Mouse (Mus musculus) urinary bladder, postnatal 10 days (tissue): Measurements from ENCODE around the gene Dlgap1.

Experiments used
- DNase-seq: peaks from one replicate; pipeline ENCODE4 v3.0.0; 2022; ENCODE audit warnings: low spot score

Gene Dlgap1

DNA sequence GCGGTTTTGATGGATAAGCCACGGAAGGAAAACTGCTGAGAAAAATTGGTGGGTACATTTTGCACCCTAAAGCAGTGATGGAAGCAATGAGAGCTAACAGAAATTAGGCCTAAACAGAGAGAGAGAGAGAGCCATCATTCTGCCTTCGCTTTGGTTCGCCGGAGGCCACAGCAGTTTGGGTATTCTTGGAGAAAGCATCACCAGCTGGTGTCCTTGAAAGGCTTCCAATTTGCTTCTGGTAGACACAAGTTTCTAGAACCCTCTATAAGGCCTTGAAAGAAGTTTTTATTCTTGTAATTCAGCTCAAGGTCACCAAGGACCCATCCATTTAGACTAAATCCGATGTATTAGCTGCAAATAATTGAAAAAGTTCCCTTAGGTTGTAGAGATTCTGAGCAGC lies 205.0 kb downstream of the Dlgap1 start:
- DNase-seq, result no peak

DNA sequence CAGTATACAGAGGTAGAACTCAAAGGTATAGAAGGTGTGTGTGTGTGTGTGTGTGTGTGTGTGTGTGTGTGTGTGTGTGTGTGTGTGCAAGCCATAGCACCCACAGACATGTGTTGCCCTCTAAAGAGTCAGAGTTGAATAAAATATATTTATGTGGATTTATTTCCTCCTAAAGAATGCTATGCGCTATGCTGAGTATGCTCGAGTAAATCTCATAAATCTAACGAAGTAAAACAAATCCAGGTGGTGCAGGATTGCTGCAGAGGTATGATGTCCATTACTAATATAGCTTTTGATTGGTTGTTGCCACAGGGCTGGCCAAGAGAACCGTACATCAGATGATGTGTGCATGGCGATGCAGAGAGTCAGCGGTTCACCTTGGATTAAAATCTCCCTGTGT lies 222.4 kb downstream of the Dlgap1 start:
- DNase-seq, result no peak

DNA sequence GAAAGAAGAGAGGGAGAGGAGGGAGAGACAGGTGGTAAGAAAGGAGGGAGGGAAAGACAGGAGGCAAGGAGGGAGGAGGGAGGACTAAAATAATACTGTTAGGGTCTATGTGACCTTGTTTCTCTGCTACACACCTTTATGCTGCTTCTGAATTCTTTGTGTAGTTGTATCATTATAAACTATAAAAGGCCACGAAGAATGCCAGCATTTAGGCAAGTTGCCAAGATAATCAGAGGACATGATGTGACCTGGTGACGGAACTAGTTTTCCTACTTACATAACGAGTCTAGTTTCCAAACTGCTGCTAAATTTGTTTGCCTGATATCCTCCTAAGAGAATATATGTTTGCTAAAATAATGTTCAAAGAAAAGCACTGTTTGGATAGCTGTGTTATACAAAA lies 254.0 kb downstream of the Dlgap1 start:
- DNase-seq, result no peak

DNA sequence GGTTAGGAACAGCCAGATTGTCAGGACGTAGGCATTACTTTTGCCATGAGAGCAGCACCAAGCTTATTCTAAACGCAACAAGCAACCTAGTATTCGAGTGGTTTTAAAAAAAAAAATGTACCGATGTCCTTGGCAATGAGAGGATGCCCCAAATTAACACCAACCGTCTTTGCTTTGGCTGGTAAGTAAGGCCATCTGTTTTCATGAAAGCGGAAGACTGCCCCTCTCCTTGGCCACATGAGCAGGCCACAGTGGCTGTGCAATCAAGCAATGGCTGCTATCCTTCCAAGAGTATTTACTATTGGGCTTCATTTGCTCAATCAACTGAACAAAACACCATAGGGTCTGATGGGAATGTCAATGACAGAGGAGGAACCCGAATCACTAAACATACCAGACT lies 278.5 kb downstream of the Dlgap1 start:
- no peak for DNase-seq

DNA sequence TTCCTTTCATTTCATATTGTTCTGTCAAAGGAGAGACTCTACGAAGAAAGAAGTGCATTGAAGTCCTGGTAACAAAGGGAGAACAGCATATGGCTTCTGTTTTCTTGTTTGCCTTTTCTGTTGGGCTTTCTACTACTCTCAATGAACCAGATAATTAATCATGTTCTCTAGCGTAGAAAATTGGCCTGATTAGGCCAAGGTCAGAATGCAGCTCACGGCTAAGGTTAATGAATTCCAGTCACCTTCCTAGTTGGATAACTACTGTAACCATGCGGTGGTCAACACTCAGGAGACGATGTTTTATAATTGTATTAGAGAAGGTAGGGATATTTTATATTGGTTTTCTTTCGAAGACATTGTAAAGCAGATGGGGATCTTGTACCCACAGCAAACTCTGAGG lies 279.4 kb downstream of the Dlgap1 start:
- no peak for DNase-seq

DNA sequence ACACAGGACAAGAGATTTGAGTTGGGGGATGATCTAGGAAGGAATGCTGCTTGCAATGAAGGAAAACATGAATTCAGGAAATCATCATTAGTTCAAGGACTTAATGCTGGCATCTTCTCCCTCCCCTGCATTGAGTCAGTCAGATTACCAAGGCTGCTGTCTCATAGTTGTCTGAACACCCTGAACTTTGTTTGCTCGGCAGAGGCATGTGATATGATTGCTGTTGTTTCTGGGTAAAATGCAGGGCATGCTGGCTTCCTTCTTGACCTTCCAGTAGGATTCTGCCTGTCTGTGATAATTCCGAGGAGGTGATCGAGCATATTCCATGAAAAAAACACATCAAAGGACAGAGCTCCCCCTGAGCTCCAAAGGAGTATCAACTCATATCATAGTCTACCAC lies 283.6 kb downstream of the Dlgap1 start:
- no peak for DNase-seq

DNA sequence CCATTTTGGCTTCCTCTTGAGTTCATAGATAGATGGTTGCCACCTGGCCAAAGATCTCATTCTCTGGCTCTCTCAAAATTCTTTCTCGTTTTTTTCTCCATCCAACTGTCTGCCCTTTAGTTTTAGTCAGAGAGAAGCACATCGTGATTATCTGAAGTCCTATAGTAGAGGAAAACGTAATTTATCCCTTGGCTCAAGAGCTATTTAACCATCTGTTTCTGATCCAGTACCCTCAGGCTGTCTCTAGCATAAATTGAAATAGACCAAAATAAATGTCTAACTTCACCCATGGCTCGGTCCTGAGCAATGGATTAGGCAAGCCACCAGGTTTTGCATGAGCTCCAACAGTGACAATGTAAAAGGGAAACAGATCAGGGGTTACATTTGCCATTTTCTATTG lies 287.5 kb downstream of the Dlgap1 start:
- no peak for DNase-seq

DNA sequence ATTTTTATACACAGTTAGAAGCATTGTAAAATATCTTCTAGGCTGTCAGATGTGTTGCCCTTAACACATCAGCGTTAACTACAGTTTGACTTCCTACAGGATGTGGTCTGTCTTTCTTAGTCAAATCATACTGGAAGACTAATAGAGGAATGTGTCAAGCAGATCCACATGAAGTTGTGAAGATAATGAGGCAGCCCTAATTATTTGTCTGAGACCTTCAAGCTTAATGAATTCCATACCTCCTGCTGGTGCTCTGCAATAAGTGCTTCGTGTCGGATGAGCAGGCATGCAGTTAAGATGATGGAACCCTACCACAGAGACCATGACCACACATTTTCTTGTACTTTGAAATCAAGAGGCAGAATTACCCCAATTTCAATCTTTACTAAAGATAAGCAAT lies 294.3 kb downstream of the Dlgap1 start:
- no peak for DNase-seq

DNA sequence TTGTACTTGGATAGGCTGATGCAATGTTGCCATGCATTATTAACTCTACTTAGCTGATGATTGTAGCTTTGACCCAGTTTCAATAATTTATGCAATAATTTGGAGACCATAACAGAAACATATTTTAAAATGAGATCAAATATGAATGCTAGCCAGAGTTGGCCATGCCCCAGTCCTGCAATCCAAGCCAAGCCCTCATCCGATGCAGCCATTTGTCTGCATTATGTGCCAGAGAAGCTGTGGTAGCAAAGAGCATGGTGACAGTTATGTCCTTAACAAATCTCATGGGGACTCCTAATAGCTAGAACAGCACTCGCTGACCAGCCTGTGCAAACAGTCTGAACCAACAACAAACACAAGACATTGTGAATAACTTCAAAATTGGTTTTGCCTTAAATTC lies 303.3 kb downstream of the Dlgap1 start:
- DNase-seq, result no peak

DNA sequence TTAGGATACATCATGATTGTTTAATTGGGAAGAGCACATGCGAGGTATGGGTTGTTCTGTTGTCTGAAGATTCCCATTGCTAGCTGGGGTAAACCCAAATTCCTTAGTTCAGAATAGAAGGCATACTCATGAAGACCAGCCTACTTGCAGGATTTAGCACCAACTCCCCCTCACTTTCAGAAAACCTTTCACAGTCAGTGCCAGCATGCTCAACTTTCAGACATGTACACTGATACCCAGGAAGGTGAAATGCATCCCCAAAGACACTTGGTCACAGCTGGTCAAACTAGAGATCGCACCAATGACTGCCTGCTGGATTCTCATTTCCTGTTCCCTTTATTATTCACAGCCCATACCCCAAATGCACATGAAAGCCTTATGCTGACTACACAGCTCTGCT lies 318.8 kb downstream of the Dlgap1 start:
- no peak for DNase-seq

DNA sequence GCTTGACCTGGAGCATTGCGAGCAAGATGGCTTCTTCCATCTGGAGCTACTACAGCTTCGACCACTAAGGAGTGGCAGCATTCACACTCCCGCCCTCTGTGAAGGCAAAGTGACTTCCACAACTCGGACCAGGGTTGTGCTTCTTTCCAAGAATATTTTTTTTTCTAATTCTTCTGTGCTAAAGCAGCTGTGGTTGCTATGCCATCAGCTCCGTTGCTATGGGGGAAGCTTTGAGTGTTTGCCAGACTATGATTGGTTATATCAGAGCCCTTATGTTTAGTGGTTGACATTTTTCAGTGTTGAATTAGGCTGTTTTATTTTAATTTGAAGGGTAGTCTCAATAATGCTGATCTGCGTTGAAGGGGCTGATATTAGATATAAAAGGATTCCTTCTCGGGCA lies 325.2 kb downstream of the Dlgap1 start:
- DNase-seq, result no peak

DNA sequence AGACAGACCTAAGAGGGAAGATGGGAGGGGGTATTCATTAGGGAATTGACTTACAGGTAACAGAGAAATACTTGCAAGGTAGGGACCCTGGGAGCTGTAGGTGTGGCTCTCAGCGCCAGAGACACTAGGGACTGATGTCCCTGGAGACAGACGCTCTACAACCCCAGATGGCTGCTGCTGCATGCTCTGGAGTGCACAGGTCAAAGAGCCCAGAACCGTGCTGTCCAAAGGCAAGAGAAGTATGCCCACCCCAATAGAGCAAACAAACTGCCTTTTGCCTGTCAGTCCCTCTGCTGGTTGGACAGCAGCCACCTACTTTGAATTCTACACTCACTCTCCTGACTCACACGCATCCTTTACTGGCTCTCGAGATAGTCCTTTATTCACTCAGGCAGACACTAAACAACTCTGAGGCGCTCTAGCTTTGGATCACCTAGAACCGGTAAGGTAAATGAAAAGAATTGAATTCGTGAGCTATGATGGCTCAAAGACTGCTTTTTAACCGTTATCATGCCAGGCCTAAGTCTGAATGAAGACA lies 333.1 kb downstream of the Dlgap1 start:
- no peak for DNase-seq

DNA sequence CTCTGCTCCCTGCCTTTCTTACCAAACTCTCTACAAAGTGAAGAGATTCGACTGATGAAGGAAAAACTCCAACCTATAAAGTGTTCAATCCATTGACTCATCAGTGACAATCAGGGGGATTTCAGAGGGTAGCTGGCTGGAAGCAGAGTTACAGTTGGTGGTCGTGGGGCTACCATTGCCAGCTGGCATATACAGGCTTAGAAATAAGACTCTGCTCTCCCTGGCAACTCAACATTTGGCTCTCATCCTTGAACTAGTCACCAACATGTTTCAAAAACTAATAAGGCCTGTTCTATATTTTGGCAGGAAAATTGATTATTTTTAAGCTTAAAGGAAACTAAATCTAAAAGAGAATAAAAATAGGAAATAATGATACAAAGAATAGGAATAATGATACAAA lies 333.8 kb downstream of the Dlgap1 start:
- DNase-seq, result no peak

DNA sequence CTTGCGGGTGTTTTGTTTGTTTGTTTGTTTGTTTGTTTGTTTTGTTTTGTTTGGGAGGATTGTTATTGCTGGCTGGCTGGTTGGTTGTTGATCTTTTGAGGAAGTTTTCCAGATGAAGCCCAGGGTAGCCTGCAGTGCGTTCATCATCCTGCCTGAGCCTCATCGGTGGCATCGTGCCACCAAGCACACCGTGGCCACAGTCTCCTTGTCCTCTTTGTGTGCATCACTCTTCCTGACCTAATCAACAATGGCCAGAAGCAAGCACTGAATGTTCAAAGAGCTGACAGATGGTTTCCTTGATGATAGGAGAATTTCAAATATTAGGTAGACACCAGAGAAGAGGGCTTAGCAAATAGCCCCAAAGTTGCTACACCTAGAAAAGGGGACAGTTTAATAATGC lies 336.1 kb downstream of the Dlgap1 start:
- DNase-seq, result no peak

DNA sequence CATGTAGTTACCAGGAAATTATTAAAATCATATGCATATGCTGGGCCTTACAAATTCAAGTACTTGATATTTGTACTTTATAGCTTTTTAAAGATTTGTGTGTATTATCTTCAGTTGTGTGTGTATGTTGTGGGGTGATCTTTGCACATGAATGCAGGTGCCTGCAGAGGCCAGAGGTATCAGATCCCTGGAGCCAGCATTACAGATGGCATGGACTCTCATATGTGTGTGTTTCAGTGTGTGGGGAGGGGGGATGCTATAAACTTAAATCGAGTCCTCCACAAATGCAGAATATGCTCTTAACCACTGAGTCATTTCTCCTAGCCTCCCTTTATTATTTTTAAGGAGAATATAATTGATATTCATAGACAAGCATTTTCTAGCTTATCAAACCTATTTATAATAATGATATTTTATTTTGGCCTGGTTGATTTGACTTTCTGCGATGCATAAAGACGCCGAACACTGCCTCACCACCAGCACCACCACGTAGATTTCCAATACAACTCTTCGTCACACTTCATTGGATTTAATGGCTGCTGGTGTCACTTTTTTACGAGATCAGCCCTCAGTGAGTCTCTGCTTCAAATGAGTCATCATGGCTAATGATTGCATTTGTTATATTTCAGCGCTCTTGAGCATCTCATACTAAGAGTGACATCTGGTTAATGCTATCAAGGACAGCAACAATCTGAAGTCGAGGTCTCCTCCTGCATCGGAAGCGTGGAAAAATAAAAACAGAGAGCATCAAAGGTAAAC lies 338.7 kb downstream of the Dlgap1 start:
- no peak for DNase-seq

DNA sequence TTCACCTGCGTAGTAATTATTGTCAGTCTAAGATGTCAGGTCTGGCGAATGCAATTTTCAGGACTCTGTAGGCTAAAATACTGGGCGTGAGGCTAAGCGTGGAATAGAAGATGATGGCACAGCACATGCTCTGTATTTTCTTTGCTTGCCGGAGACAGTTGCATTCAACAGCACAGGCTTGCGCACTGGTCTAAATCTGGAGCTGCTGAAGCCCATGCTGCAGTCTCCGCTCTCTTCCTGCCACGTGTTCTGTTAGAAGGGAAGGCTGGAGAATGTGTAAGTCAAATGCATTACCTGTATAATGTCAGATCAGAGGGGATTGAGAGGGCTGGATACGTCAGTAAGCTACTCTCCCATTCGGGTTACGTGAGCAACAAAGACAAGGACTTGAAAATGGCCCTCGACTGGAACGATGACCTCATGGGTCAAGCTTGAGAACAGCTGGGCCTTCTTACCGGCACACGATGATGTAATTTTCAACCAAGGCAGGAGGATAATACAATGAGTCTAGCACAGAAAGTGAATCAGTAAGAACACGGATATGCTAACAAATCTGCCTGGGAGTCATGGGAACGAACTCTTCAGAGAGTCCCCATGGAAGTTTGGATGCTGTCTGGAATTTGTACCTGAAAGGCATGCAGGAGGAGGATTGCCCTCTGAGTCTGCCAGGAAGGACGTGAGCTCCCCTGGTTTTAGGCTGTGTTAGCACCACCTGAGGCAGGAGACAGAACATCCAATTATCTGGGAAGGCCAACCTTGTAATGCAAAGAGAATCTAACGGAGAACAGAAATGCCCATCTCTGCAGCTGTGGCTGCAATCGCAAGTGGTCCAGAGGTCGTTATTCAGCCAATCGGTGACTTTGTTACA lies 339.7 kb downstream of the Dlgap1 start:
- DNase-seq, result no peak

DNA sequence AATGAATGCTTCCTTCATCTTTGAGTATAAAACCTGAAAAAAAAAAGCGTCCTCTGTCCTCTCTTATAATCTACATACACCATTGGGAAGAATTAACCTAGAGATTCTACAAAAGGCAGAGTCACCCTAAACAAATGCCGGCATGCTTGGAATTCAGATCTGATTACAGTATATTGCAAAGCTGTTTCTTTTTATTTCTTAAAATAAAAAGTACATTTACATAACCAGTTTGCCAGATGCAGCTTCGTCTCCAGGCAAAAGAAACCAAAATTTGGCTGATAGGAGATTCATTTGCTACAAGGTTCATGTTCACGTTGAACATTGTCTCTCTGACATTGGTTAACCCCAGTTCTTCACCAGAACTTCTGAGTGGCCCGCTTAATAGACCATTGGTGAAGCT lies 347.5 kb downstream of the Dlgap1 start:
- no peak for DNase-seq

DNA sequence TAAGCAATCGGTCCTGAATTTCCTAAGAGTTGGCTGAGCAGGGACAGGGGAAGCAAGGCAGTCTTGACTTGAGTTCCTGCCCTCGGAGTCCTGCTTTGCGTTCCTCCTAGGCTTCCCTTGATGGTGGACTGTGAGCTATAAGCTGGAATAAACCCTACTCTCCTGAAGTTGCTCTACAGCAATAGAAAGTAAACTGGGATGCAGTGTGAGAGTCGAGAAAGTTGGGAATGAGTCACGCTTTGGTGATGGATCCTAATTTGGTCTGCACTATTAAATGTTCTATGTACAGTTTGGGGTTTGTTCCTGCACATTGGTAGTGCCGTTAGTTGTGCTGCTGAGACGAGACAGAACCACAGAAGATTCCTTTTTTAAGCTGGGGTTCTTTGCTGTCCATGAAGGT lies 348.9 kb downstream of the Dlgap1 start:
- DNase-seq, result no peak

DNA sequence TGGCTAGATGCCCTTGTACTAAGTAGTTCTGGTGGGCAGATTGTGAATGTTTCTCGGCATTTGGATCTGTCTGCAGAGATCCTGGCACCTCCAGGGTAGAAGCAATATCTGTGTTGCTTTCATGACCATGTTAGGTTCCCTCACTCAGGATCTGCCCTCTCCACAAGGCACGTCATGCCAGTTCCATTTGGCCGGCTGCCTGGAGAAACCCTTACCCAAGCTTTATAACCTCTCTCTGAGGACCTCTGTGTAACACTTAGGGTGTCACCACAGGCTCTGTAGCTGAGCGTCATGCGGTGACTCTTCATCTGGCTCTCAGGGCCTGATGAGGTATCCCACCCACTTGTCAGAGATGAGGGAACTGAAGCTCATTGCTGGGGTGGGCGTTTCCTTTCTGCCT lies 353.1 kb downstream of the Dlgap1 start:
- DNase-seq, result no peak

DNA sequence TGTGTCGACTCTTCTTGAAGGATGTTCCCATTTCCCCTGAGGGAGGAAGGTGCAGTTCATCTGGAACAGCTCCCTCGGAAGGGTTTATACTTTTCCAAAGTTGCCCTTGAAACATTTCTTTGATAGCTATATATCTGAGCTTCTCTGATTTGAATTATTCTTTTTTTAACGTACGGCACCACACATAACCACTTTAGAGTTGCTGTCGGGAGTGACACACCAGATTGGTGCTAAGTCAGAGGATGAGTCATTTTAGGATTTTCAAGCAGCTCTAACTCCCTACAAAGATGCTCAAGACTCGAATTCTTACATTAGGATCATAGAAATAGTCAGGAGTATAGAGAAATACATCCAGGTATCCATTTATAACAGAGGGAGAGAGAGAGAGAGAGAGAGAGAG lies 364.6 kb downstream of the Dlgap1 start:
- DNase-seq, result no peak

DNA sequence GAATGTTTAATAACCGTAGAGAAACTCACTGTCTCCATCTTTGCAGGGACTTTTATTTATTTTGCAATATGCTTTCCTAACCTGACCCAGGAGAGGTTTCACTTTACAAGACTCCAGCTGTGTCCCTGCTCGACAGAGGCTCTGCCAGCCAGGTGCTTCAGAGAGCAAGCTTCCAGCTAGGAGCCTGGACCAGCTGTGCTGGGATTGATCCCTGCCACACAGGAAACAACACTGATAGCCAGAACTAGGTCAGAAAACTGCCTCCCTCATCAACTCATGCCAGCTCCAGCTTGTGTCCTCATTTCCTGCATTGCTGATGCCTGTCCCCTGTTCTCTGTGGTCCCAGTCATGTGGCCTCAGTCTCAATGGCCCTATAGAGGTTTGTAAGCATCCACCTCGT lies 365.3 kb downstream of the Dlgap1 start:
- DNase-seq, result no peak

DNA sequence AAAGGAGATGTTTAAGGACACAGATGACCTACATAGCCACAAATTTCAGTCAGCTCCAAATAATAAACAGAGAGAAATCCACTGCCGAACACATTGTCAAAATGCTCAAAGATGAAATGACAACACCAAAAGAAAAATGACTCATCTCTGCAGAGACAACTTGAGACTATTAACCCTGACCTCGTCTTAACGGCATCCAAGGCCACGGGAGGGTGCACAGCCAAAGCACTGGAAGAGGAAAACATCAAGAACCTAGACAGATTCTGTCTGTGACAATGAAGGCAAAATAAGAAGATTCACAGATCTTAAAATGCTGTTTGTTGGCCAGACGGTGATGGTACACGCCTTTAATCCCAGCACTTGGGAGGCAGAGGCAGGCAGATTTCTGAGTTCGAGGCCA lies 370.9 kb downstream of the Dlgap1 start:
- DNase-seq, result no peak

DNA sequence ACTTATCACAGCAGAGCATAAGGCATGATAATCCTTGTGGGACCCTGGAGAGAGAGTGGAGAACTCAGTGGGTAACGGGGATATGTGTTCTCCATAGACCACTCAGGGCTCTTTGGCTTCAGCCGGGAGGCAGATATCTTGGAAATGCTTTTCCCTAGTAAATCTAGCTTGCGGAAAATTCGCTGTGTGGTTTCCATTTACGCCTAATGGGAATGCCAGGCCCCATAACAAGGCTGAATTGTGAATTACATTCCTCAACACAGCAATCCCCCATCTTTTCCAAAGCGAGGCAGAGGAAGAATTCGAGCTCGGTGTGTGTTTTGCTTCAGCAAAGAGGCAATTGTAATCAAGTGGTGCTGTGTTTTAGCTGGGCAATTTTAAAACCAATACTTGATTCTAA lies 372.4 kb downstream of the Dlgap1 start:
- DNase-seq, result no peak
